16 mouse cellular contexts compared by ENCODE assay signal in the genomic region with DNA sequence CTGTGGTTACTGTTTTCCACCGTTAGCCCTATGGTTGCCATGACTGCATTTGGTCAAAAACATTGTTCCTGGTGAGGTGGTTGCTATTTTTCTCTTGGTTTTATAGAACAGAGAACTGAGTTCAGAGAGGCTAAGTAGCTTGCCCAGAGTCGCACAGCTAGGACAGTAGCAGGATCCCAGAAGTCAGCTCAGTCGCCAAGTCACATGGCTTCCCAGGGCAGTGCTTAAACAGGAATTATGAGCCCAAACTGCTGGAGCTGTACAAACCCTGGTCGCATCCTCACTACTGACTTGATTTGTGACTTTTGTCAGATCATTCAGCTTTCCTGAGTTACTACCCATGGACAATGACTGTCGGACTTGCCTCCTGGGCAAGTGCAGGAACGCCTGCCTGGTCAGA. TPM values are rescaled to one million over a fixed set of nuclear protein-coding genes. Genes with fewer than 3 reads are reported as not detected.
DNase-seq lines count a peak whose midpoint lies in the region; ATAC-seq lines count a peak whose summit lies in the region.
"Had no signal": no experiment of that assay in that cellular context is flagged by ENCODE, and none has a peak within 500 bp of the region (broad histone marks: within the 10 kb centered on the region; RNA-seq: fewer than 3 reads in every experiment).

No protein-coding gene starts in this region.

- H3K9ac ChIP-seq in heart, embryonic 15.5 days = no peak overlapping the region
- H3K9ac ChIP-seq in embryonic facial prominence, embryonic 12.5 days = no peak overlapping the region
- no peak overlapping the region for H3K9ac ChIP-seq in hindbrain, embryonic 16.5 days (ENCODE audit: low read depth, low read length)
- H3K9ac ChIP-seq in neural tube, embryonic 13.5 days = peak overlapping the region; percentile 2; the same call in 1 of the 2 replicates
- H3K9ac ChIP-seq: liver, embryonic 14.5 days had no signal

- WGBS in heart, embryonic 15.5 days = 76% methylated on average over 6 of the region's 6 CpGs
- WGBS in embryonic facial prominence, embryonic 12.5 days = 67% methylated on average over 6 of the region's 6 CpGs
- 50% methylated on average over 6 of the region's 6 CpGs for WGBS in hindbrain, embryonic 16.5 days
- WGBS in neural tube, embryonic 13.5 days = 42% methylated on average over 6 of the region's 6 CpGs

- DNase-seq in heart, postnatal 36 days = no peak
- no peak for DNase-seq in spleen, adult 12 weeks (ENCODE audit: low spot score)
- no peak for DNase-seq in spleen, postnatal 36 days (ENCODE audit: low spot score in 2 of 2)
- DNase-seq: kidney, postnatal 14 days; right cerebral cortex, adult 18-20 months had no signal

- peak overlapping the region; percentile 39; the same call in 1 of the 2 replicates for H3K4me2 ChIP-seq in heart, embryonic 15.5 days
- H3K4me2 ChIP-seq in embryonic facial prominence, embryonic 12.5 days (replicated peaks) = no peak overlapping the region
- no peak overlapping the region for H3K4me2 ChIP-seq in hindbrain, embryonic 16.5 days (ENCODE audit: low read length)
- H3K4me2 ChIP-seq in neural tube, embryonic 13.5 days = no peak overlapping the region

- no peak for ATAC-seq in heart, embryonic 15.5 days (replicated peaks; ENCODE audit: insufficient number of reproducible peaks, insufficient read depth, low FRiP score, low read depth)
- ATAC-seq in embryonic facial prominence, embryonic 12.5 days (ENCODE audit: insufficient number of reproducible peaks, insufficient read depth, low FRiP score, low TSS enrichment) = no peak
- peak; percentile 19; the same call in 1 of the 2 replicates for ATAC-seq in hindbrain, embryonic 16.5 days
- peak; percentile 81; the same call in 1 of the 2 replicates for ATAC-seq in neural tube, embryonic 13.5 days (ENCODE audit: low read depth)
- ATAC-seq: intestine, postnatal 0 days had no signal

- no peak overlapping the region for H3K27ac ChIP-seq in heart, embryonic 15.5 days
- H3K27ac ChIP-seq in embryonic facial prominence, embryonic 12.5 days = peak overlapping the region; percentile 65
- peak overlapping the region; percentile 57 for H3K27ac ChIP-seq in hindbrain, embryonic 16.5 days (ENCODE audit: low read depth, low read length)
- peak overlapping the region; percentile 24; the same call in 1 of the 2 replicates for H3K27ac ChIP-seq in neural tube, embryonic 13.5 days (replicated peaks)
- H3K27ac ChIP-seq: liver, embryonic 14.5 days had no signal

- H3K4me1 ChIP-seq in heart, embryonic 15.5 days (replicated peaks) = peaks cover 13% of the 10 kb centered on the region
- H3K4me1 ChIP-seq in embryonic facial prominence, embryonic 12.5 days = peaks cover 35% of the 10 kb centered on the region
- H3K4me1 ChIP-seq in hindbrain, embryonic 16.5 days (ENCODE audit: control insufficient read depth, insufficient read depth, low read depth, low read length) = peaks cover 15% of the 10 kb centered on the region
- peaks cover 17% of the 10 kb centered on the region for H3K4me1 ChIP-seq in neural tube, embryonic 13.5 days (replicated peaks)

- H3K36me3 ChIP-seq in heart, embryonic 15.5 days = no peaks in the 10 kb centered on the region
- H3K36me3 ChIP-seq in embryonic facial prominence, embryonic 12.5 days = no peaks in the 10 kb centered on the region
- H3K36me3 ChIP-seq in hindbrain, embryonic 16.5 days (ENCODE audit: control insufficient read depth, insufficient read depth, low read length) = no peaks in the 10 kb centered on the region
- H3K36me3 ChIP-seq in neural tube, embryonic 13.5 days = no peaks in the 10 kb centered on the region

- no peak overlapping the region for H3K4me3 ChIP-seq in heart, embryonic 15.5 days
- H3K4me3 ChIP-seq in embryonic facial prominence, embryonic 12.5 days = no peak overlapping the region
- no peak overlapping the region for H3K4me3 ChIP-seq in hindbrain, embryonic 16.5 days (ENCODE audit: low read length)
- H3K4me3 ChIP-seq in neural tube, embryonic 13.5 days = no peak overlapping the region

- intact Hi-C loops in heart, postnatal 36 days (cut with DNase I) = no loop called here

- no peaks in the 10 kb centered on the region for H3K9me3 ChIP-seq in heart, embryonic 15.5 days (replicated peaks)
- H3K9me3 ChIP-seq in embryonic facial prominence, embryonic 12.5 days = no peaks in the 10 kb centered on the region
- H3K9me3 ChIP-seq in hindbrain, embryonic 16.5 days (ENCODE audit: control insufficient read depth, low read length) = no peaks in the 10 kb centered on the region
- no peaks in the 10 kb centered on the region for H3K9me3 ChIP-seq in neural tube, embryonic 13.5 days

- 0 out of 2 replicates have a peak, but pooled peaks cover 2% of the 10 kb centered on the region for H3K27me3 ChIP-seq in heart, embryonic 15.5 days
- no peaks in the 10 kb centered on the region for H3K27me3 ChIP-seq in embryonic facial prominence, embryonic 12.5 days
- no peaks in the 10 kb centered on the region; the same call in 1 of the 2 replicates for H3K27me3 ChIP-seq in hindbrain, embryonic 16.5 days (replicated peaks; ENCODE audit: control insufficient read depth, insufficient read depth, low read length)
- no peaks in the 10 kb centered on the region for H3K27me3 ChIP-seq in neural tube, embryonic 13.5 days

RNA-seq across cellular contexts. Expression of a gene that starts 38.8 kb away (rescaled TPM):
- not detected in 2 replicates for polyA plus RNA-seq in heart, embryonic 15.5 days (2015; fragmentation: Nextera tagmentation; extraction: Ambion mirVana)
- total RNA-seq in heart, postnatal 36 days (2021) = not detected
- not detected in 2 replicates for polyA plus RNA-seq in embryonic facial prominence, embryonic 12.5 days (2016; fragmentation: Nextera tagmentation; extraction: Ambion mirVana)
- polyA plus RNA-seq in hindbrain, embryonic 16.5 days (2015; fragmentation: Nextera tagmentation; extraction: Ambion mirVana) = not detected in 2 replicates
- polyA plus RNA-seq in neural tube, embryonic 13.5 days (2015; fragmentation: Nextera tagmentation; extraction: Ambion mirVana) = not detected in 2 replicates
- total RNA-seq: common myeloid progenitor, adult 5-6 weeks; gastrocnemius, adult 8-10 months; layer of hippocampus, postnatal 10 days; left cerebral cortex, postnatal 25 days had no signal
- polyA plus RNA-seq: intestine, postnatal 0 days; liver, embryonic 14.5 days; spleen, adult 2 months had no signal

RNA-seq across cellular contexts. Expression of a gene that starts 58.6 kb away (rescaled TPM):
- 24.4 and 59.4 TPM in 2 replicates for polyA plus RNA-seq in heart, embryonic 15.5 days (2015; fragmentation: Nextera tagmentation; extraction: Ambion mirVana)
- total RNA-seq in heart, postnatal 36 days (2021) = 10 to 100 TPM; 10.7 to 13.8 TPM
- 24.6 and 25.0 TPM in 2 replicates for polyA plus RNA-seq in embryonic facial prominence, embryonic 12.5 days (2016; fragmentation: Nextera tagmentation; extraction: Ambion mirVana)
- polyA plus RNA-seq in hindbrain, embryonic 16.5 days (2015; fragmentation: Nextera tagmentation; extraction: Ambion mirVana) = 24.5 and 26.8 TPM in 2 replicates
- polyA plus RNA-seq in neural tube, embryonic 13.5 days (2015; fragmentation: Nextera tagmentation; extraction: Ambion mirVana) = 23.9 and 26.8 TPM in 2 replicates

Comparison
In these comparisons a context has a peak if more than half of its experiments do, and no peak if none do; other contexts are left out.
1. ATAC-seq: peak in hindbrain, embryonic 16.5 days (single experiment) and neural tube, embryonic 13.5 days (single experiment); none in heart, embryonic 15.5 days (single experiment) and embryonic facial prominence, embryonic 12.5 days (single experiment).